ENCODE assay signal across 16 mouse cellular contexts in the genomic region with DNA sequence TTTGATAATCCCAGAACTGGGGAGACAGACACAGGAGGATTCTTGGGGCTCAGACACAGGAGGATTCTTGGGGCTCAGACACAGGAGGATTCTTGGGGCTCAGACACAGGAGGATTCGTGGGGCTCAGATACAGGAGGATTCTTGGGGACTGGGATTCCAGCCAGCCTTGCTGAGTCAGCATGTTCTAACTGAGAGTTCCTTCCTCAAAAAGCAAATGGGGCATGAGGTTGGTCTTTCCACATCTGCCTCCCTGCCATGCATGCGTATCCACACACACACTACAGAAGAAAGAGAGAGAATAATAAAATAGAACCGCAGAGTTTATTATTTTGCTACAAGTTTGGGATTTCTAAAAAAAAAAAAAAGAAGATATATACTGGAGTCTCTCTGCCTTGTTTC.
"Had no signal": no experiment of that assay in that cellular context is flagged by ENCODE, and none has a peak within 500 bp of the region (broad histone marks: within the 10 kb centered on the region; RNA-seq: fewer than 3 reads in every experiment).

No protein-coding gene starts in this region.

- H3K4me1 ChIP-seq: liver, embryonic 15.5 days had no signal

- H3K27ac ChIP-seq: kidney, postnatal 0 days; layer of hippocampus, adult 2 months; limb, embryonic 10.5 days; liver, embryonic 15.5 days had no signal

- H3K4me3 ChIP-seq: layer of hippocampus, adult 2 months; limb, embryonic 10.5 days; liver, embryonic 15.5 days; megakaryocyte, embryonic 14.5 days had no signal

- H3K27me3 ChIP-seq: liver, embryonic 15.5 days had no signal

- H3K9ac ChIP-seq: liver, embryonic 15.5 days had no signal

- H3K9me3 ChIP-seq: limb, embryonic 10.5 days; liver, embryonic 15.5 days; megakaryocyte, embryonic 14.5 days had no signal

- H3K4me2 ChIP-seq: liver, embryonic 11.5 days; liver, embryonic 15.5 days; midbrain, embryonic 11.5 days had no signal

- DNase-seq: kidney, adult 9 months; kidney, postnatal 4 days; lung, adult 2 months; lung, postnatal 36 days; right cerebral cortex, adult 18-20 months; right cerebral cortex, postnatal 25 days; thymus, postnatal 36 days had no signal

- H3K36me3 ChIP-seq: limb, embryonic 10.5 days; liver, embryonic 15.5 days had no signal

- ATAC-seq: lung, postnatal 0 days; midbrain, embryonic 16.5 days had no signal
